Mouse (Mus musculus) G1E (cell line): Measurements from ENCODE around the gene Iqcn. TPM values are rescaled to one million over a fixed set of nuclear protein-coding genes. Genes with fewer than 3 reads are reported as not detected.
A peak's percentile ranks its signal among the peaks of the same experiment; 100 is the strongest.

Source experiments
- ATAC-seq: 2 replicates; pipeline ENCODE4 v1.8.0; 2016; ENCODE audit warnings: mild to moderate bottlenecking; ENCODE audit not compliant: insufficient number of reproducible peaks, poor library complexity, low FRiP score, severe bottlenecking; ENCODE audit errors: extremely low read depth
- DNase-seq: peaks from one replicate; pipeline ENCODE4 v3.0.0; 2012; ENCODE audit warnings: low spot score
- H3K27me3 ChIP-seq: 2 replicates; pipeline ENCODE4 v1.6.1; 2012; ENCODE audit warnings: mild to moderate bottlenecking, low read length, inconsistent platforms; ENCODE audit not compliant: insufficient read depth
- H3K36me3 ChIP-seq: replicated peaks from 2 replicates; pipeline ENCODE3; 2012; ENCODE audit warnings: mild to moderate bottlenecking, inconsistent platforms
- H3K4me1 ChIP-seq: 2 replicates; pipeline ENCODE4 v1.6.1; 2012; ENCODE audit warnings: low read depth, low read length, inconsistent platforms, mixed read lengths; ENCODE audit not compliant: insufficient read depth
- H3K4me3 ChIP-seq: 2 replicates; pipeline ENCODE4 v1.5.1; 2012; ENCODE audit warnings: low read depth, mild to moderate bottlenecking, inconsistent platforms, low read length, moderate library complexity, mixed read lengths
- H3K9me3 ChIP-seq: replicated peaks from 2 replicates; pipeline ENCODE4 v1.6.1; 2012; ENCODE audit warnings: inconsistent platforms
- CTCF ChIP-seq: IDR thresholded peaks from 2 replicates; pipeline ENCODE4 v1.5.1; 2012; ENCODE audit warnings: low read depth, low read length, inconsistent platforms, mixed read lengths
- GATA1 ChIP-seq: IDR thresholded peaks from 2 replicates; pipeline ENCODE4 v1.6.1; 2012; ENCODE audit warnings: borderline replicate concordance, low read length, inconsistent platforms, mixed read lengths
- GATA2 ChIP-seq: IDR thresholded peaks from 2 replicates; pipeline ENCODE4 v1.6.1; 2012; ENCODE audit warnings: low read depth, low read length, inconsistent platforms, borderline replicate concordance
- POLR2AphosphoS5 ChIP-seq: IDR thresholded peaks from 2 replicates; pipeline ENCODE4 v1.6.1; 2012; ENCODE audit warnings: low read depth, low read length, inconsistent platforms; ENCODE audit not compliant: insufficient replicate concordance
- TAL1 ChIP-seq: conservative IDR thresholded peaks from 2 replicates; pipeline ENCODE4 v1.6.1; 2012; ENCODE audit warnings: low read depth, low read length, inconsistent platforms, mixed read lengths
- polyA plus RNA-seq: library from polyadenylated mRNA; stranded (reverse); fragments of >175 nt; gene quantifications from 2 replicates; pipeline ENCODE4 v1.2.3, GENCODE M21; 2012
- total RNA-seq, 2 experiments: library from RNA; stranded (forward) in 1 of 2; stranded (reverse) in 1 of 2; fragments of 200-1000 nt in 1 of 2; fragments of >200 nt in 1 of 2; fragmentation: Nextera tagmentation in 1 of 2; gene quantifications; 2 replicates each; pipeline ENCODE4 v1.2.3; 2014 to 2017

Iqcn gene
- total and polyA plus RNA-seq, 3 experiments, result 0.05 TPM; not detected in 2

GRCm38 (mm10) chr8:70691727-70692231 is 11.5 kb upstream of the Iqcn start:
- ATAC-seq (no peak), DNase-seq (no peak)
- Histone ChIP-seq H3K4me1 (peaks cover 49% of the 10 kb centered on the region), H3K9me3 (no peaks in the 10 kb centered on the region), H3K27me3 (peaks cover 38% of the 10 kb centered on the region), H3K4me3 (peak overlapping the region; percentile 57; the same call in 1 of the 2 replicates), H3K36me3 (no peaks in the 10 kb centered on the region)
- TF ChIP-seq GATA1, result no peak

GRCm38 (mm10) chr8:70693636-70694035 is 9.6 kb upstream of the Iqcn start:
- Histone ChIP-seq H3K9me3 (no peaks in the 10 kb centered on the region), H3K36me3 (no peaks in the 10 kb centered on the region), H3K27me3 (peaks cover 21% of the 10 kb centered on the region), H3K4me1 (peaks cover 64% of the 10 kb centered on the region), H3K4me3 (no peak overlapping the region)
- no peak for ATAC-seq
- no peak for TF ChIP-seq CTCF
- no peak for TF ChIP-seq GATA2
- TF ChIP-seq GATA1, result no peak
- no peak for TF ChIP-seq TAL1
- TF ChIP-seq POLR2AphosphoS5, result no peak
- DNase-seq, result no peak

GRCm38 (mm10) chr8:70695318-70696018 is 7.8 kb upstream of the Iqcn start:
- peak; percentile 55 for DNase-seq
- ATAC-seq, result no peak
- Histone ChIP-seq H3K27me3 (peaks cover 15% of the 10 kb centered on the region), H3K36me3 (no peaks in the 10 kb centered on the region), H3K9me3 (no peaks in the 10 kb centered on the region), H3K4me3 (peak overlapping the region; percentile 63; the same call in 1 of the 2 replicates), H3K4me1 (peaks cover 67% of the 10 kb centered on the region)
- no peak for TF ChIP-seq POLR2AphosphoS5
- no peak for TF ChIP-seq GATA2
- TF ChIP-seq TAL1, result no peak
- no peak for TF ChIP-seq CTCF
- TF ChIP-seq GATA1, result no peak

- Histone ChIP-seq H3K4me1 (peaks cover 72% of the 10 kb centered on the region), H3K4me3 (peak overlapping the region; percentile 63; the same call in 1 of the 2 replicates), H3K27me3 (peaks cover 13% of the 10 kb centered on the region), H3K36me3 (peaks cover 2% of the 10 kb centered on the region), H3K9me3 (no peaks in the 10 kb centered on the region)
- ATAC-seq, result no peak
- TF ChIP-seq POLR2AphosphoS5 (no peak), TAL1 (no peak)
- peak; percentile 85 for DNase-seq
These were observed 7.0 kb upstream of the Iqcn start for GRCm38 (mm10) chr8:70696019-70696885.

- ATAC-seq (no peak), DNase-seq (no peak)
- Histone ChIP-seq H3K4me1 (peaks cover 71% of the 10 kb centered on the region), H3K27me3 (peaks cover 7% of the 10 kb centered on the region), H3K9me3 (no peaks in the 10 kb centered on the region), H3K4me3 (peak overlapping the region; percentile 63; the same call in 1 of the 2 replicates), H3K36me3 (peaks cover 7% of the 10 kb centered on the region)
- TF ChIP-seq CTCF (no peak), POLR2AphosphoS5 (no peak), TAL1 (no peak), GATA1 (no peak), GATA2 (no peak)
These were observed 6.3 kb upstream of the Iqcn start for GRCm38 (mm10) chr8:70696946-70697345.
